Mouse (Mus musculus) right cerebral cortex, postnatal 25 days (tissue): ENCODE data around the gene H2-Ab1.
A peak's percentile ranks its signal among the peaks of the same experiment; 100 is the strongest.
"Not testable (repeated sequence)": the region's sequence is repeated elsewhere in the genome, so short reads cannot be mapped to it uniquely, and the experiment has no call there.

Experiments
- DNase-seq: peaks from one replicate; pipeline ENCODE4 v3.0.0; 2022

Gene H2-Ab1

DNA sequence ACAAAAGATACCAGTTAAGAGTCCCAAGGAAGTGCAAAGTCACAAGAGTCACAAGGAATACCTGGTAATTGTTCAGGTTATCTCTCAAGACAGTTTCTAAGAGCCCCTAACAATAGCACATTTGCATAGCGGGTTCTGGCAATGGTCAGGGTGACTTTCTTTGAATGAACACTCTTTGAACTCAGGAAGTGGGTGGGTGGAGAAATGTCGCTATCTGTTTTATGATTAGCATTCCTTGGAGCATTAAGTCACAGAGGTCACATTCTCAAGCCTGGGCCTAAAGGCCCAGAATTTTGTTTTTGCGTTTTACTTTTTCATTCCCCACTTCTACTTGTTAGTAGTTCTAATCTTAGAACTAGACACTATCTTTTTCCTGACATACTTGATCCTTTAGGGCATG is 53.0 kb downstream of the H2-Ab1 start:
- not testable (repeated sequence) for DNase-seq

DNA sequence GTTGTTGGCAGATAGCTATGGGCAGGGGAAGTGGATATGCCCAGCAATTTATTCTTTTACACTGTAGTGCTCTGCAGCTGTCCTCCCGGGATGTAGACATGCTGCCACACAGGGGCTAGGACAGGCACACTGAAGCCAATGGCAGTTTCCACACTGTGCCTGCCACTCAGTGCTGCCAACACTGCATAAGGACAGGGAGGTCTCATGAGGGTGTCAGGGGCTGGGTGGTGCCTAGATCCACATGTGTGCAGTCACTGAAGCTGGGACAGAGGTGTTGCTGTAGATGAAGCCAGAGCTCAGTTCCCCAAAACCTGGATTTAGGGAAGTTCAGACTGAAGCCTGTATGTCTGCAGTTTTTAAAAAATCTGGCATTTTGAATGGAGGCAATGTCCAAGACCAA is 54.7 kb downstream of the H2-Ab1 start:
- no peak for DNase-seq

DNA sequence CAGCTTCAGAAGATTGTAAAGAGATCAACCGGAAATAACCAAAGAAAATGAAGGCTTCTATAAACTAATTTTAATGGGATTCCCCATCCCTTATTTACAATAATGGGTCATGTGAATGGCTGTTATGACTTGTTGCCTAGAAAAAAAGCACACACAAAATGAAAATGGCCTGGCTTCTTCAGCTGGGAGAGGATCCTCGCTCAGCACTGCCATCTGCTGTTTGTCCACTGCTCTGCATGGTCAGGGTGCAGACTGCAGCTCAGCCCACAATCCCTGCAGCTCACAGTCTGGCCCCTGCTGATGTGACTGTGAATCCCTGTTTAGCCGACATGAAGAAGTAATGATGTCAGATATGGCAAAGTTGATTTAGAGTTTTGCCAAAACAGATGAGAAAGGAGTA is 55.9 kb downstream of the H2-Ab1 start:
- peak; percentile 64 for DNase-seq

DNA sequence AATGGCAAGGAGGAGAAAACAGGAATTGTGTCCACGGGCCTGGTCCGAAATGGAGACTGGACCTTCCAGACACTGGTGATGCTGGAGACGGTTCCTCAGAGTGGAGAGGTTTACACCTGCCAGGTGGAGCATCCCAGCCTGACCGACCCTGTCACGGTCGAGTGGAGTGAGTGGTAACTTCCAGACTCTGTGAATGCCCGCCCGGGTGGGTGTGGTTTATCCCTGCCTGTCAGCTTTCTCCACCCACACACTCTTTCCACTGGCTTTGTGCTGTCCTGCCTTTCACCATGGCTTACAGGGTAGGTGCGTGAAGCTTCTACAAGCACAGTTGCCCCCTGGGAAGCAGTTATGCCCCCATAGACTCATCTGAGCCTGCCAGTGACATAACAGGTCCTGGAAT is 56.8 kb downstream of the H2-Ab1 start:
- no peak for DNase-seq

DNA sequence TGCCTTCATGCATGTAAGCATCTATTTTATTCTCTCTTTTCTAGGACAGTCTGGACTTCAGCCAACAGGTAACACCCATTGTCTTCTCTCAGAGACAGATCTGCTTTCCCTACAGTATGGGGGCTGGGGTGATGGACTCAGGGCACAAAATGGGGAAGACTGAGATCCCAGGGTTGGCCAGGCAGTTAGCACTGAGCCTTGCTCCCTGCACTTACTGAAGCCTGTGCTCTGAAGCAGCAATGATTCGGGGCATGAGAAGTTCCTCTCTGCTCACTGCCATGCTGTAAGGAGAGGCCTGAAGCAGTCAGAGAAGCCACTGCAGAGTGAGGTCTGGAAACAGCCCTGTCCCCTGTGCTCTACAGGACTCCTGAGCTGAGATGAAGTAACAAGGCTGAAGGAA is 58.0 kb downstream of the H2-Ab1 start:
- DNase-seq = no peak

DNA sequence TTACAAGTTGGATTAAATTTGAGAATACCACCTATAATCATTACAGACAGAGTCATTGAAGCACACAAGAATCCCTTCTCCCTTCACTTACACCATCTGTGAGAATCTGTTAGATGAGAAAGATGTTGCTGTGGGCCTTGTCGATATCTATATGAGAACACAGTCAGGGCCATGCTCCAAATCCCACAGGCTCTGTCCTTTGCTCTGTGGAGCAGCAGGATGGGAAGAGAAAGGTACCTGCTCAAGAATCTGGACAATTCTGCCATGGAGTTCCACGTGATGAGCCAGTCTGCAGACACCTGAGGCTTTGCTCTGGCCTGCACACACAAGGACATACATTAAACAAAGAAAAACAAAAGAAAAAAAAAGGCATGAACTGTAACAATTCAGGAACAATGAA is 59.2 kb downstream of the H2-Ab1 start:
- DNase-seq = no peak

DNA sequence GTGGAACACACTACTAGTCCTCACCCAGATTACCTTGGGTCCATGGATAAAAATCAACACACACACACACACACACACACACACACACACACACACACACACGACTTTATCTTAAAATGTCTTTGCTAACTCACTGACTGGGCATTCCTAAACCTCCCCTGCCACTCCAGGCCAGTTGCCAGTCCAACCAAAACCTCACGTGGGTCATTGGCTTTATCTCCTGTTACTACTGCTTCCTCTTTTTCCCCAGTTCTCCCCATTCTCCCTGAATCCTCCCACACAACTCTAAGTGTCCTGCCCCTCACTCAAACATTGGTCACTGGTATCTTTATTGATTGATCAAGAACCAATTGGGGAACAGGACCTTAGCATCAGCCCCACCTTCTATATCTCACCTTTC is 59.8 kb downstream of the H2-Ab1 start:
- no peak for DNase-seq
